Mouse (Mus musculus): ENCODE data around the gene Ptpa. TPM values are rescaled to one million over a fixed set of nuclear protein-coding genes. Genes with fewer than 3 reads are reported as not detected.

The Ptpa gene
- polyA plus RNA-seq, 1 experiment from 2014 or later = 129 TPM

- Histone ChIP-seq H3K4me1 (replicated peaks) (peaks cover 31% of the 10 kb centered on the region), H3K9ac (no peak overlapping the region), H3K27me3 (peaks cover 75% of the 10 kb centered on the region), H3K36me3 (replicated peaks) (no peaks in the 10 kb centered on the region), H3K4me3 (replicated peaks) (no peak overlapping the region), H3K9me3 (replicated peaks) (no peaks in the 10 kb centered on the region), H3K27ac (replicated peaks) (no peak overlapping the region), H3K4me2 (no peak overlapping the region)
- 67% methylated on average over 7 of the region's 7 CpGs for WGBS (ENCODE audit: insufficient replicate concordance)
- no peak for ATAC-seq (ENCODE audit: insufficient read depth)
These were observed 59.6 kb downstream of the Ptpa start for GRCm38 (mm10) chr2:30475457-30475856.

- H3K4me1 ChIP-seq (replicated peaks) = peaks cover 26% of the 10 kb centered on the region
- H3K4me3 ChIP-seq (replicated peaks) = no peak overlapping the region
- no peak overlapping the region for H3K9ac ChIP-seq
- 65% methylated on average over 2 of the region's 2 CpGs for WGBS (ENCODE audit: insufficient replicate concordance)
- H3K4me2 ChIP-seq = no peak overlapping the region
- no peak overlapping the region for H3K27ac ChIP-seq (replicated peaks)
- no peaks in the 10 kb centered on the region for H3K9me3 ChIP-seq (replicated peaks)
- no peaks in the 10 kb centered on the region for H3K36me3 ChIP-seq (replicated peaks)
- no peak for ATAC-seq (ENCODE audit: insufficient read depth)
- H3K27me3 ChIP-seq = peaks cover 67% of the 10 kb centered on the region
These were observed 60.4 kb downstream of the Ptpa start for GRCm38 (mm10) chr2:30476241-30476640.

GRCm38 (mm10) chr2:30478526-30478925 lies 62.7 kb downstream of the Ptpa start:
- no peak overlapping the region for H3K9ac ChIP-seq
- H3K4me1 ChIP-seq (replicated peaks) = peaks cover 12% of the 10 kb centered on the region
- no peak overlapping the region for H3K4me3 ChIP-seq (replicated peaks)
- no peak overlapping the region for H3K4me2 ChIP-seq
- no peaks in the 10 kb centered on the region for H3K36me3 ChIP-seq (replicated peaks)
- peaks cover 48% of the 10 kb centered on the region for H3K27me3 ChIP-seq
- H3K27ac ChIP-seq (replicated peaks) = no peak overlapping the region
- WGBS (ENCODE audit: insufficient replicate concordance) = 52% methylated on average over 1 of the region's 1 CpGs
- no peak for ATAC-seq (ENCODE audit: insufficient read depth)
- H3K9me3 ChIP-seq (replicated peaks) = no peaks in the 10 kb centered on the region

- H3K4me2 ChIP-seq = no peak overlapping the region
- no peaks in the 10 kb centered on the region for H3K9me3 ChIP-seq (replicated peaks)
- H3K9ac ChIP-seq = no peak overlapping the region
- no peak overlapping the region for H3K27ac ChIP-seq (replicated peaks)
- H3K4me3 ChIP-seq (replicated peaks) = no peak overlapping the region
- H3K36me3 ChIP-seq (replicated peaks) = no peaks in the 10 kb centered on the region
- no peak for ATAC-seq (ENCODE audit: insufficient read depth)
- WGBS (ENCODE audit: insufficient replicate concordance) = 19% methylated on average over 7 of the region's 7 CpGs
- H3K4me1 ChIP-seq (replicated peaks) = no peaks in the 10 kb centered on the region
- peaks cover 2% of the 10 kb centered on the region; the same call in 1 of the 2 replicates for H3K27me3 ChIP-seq
These were observed 71.8 kb downstream of the Ptpa start for GRCm38 (mm10) chr2:30487597-30487996.

GRCm38 (mm10) chr2:30490384-30490783 lies 74.5 kb downstream of the Ptpa start:
- Histone ChIP-seq H3K27ac (replicated peaks) (no peak overlapping the region), H3K4me3 (replicated peaks) (no peak overlapping the region), H3K4me1 (replicated peaks) (no peaks in the 10 kb centered on the region), H3K4me2 (no peak overlapping the region), H3K9me3 (replicated peaks) (no peaks in the 10 kb centered on the region), H3K36me3 (replicated peaks) (no peaks in the 10 kb centered on the region), H3K9ac (no peak overlapping the region), H3K27me3 (no peaks in the 10 kb centered on the region)
- WGBS (ENCODE audit: insufficient replicate concordance) = 45% methylated on average over 2 of the region's 2 CpGs
- no peak for ATAC-seq (ENCODE audit: insufficient read depth)

GRCm38 (mm10) chr2:30495000-30495908 lies 79.4 kb downstream of the Ptpa start:
- Histone ChIP-seq H3K4me3 (replicated peaks) (no peak overlapping the region), H3K27me3 (no peaks in the 10 kb centered on the region), H3K4me2 (0 out of 2 replicates have a peak overlapping the region, but pooled peaks have one; percentile 57), H3K9ac (no peak overlapping the region), H3K4me1 (replicated peaks) (peaks cover 8% of the 10 kb centered on the region; the same call in 1 of the 2 replicates), H3K36me3 (replicated peaks) (no peaks in the 10 kb centered on the region), H3K27ac (replicated peaks) (no peak overlapping the region), H3K9me3 (replicated peaks) (no peaks in the 10 kb centered on the region)
- ATAC-seq (ENCODE audit: insufficient read depth) = peak; percentile 30; the same call in 1 of the 2 replicates
- WGBS (ENCODE audit: insufficient replicate concordance) = 68% methylated on average over 8 of the region's 8 CpGs

- Histone ChIP-seq H3K4me3 (replicated peaks) (peak overlapping the region; percentile 23; the same call in 1 of the 2 replicates), H3K9ac (no peak overlapping the region)
These were observed 80.3 kb downstream of the Ptpa start for GRCm38 (mm10) chr2:30495909-30496861.

More at GRCm38 (mm10) chr2:30495909-30496861, 80.3 kb downstream of the Ptpa start:
- 23% methylated on average over 22 of the region's 22 CpGs for WGBS (ENCODE audit: insufficient replicate concordance)
- peaks cover 8% of the 10 kb centered on the region; the same call in 1 of the 2 replicates for H3K4me1 ChIP-seq (replicated peaks)
- H3K27ac ChIP-seq (replicated peaks) = no peak overlapping the region
- no peaks in the 10 kb centered on the region for H3K9me3 ChIP-seq (replicated peaks)
- H3K36me3 ChIP-seq (replicated peaks) = no peaks in the 10 kb centered on the region
- ATAC-seq (ENCODE audit: insufficient read depth) = peak; percentile 78
- no peaks in the 10 kb centered on the region for H3K27me3 ChIP-seq
- H3K4me2 ChIP-seq = peak overlapping the region; percentile 57

Small RNAs within 50 kb of the gene (microRNA-seq; reads per million reads assigned to microRNA genes)
- not detected for gene Gm47292

Other genes with a start within 250 kb of the Ptpa start
- gene Endog, start 244.5 kb upstream of the Ptpa start, polyA plus RNA-seq (2015; fragmentation: Nextera tagmentation; extraction: Ambion mirVana) = 17.9 and 22.1 TPM in 2 replicates
- gene Spout1, start 237.6 kb upstream of the Ptpa start, polyA plus RNA-seq (2015; fragmentation: Nextera tagmentation; extraction: Ambion mirVana) = 24.9 and 27.3 TPM in 2 replicates
- 11.7 and 13.9 TPM in 2 replicates for gene Kyat1, start 210.2 kb upstream of the Ptpa start, polyA plus RNA-seq (2015; fragmentation: Nextera tagmentation; extraction: Ambion mirVana)
- gene Lrrc8a, start 178.3 kb upstream of the Ptpa start, polyA plus RNA-seq (2015; fragmentation: Nextera tagmentation; extraction: Ambion mirVana) = 10.5 and 11.6 TPM in 2 replicates
- 0.10 and 0.16 TPM in 2 replicates for gene Gm28035, start 175.5 kb upstream of the Ptpa start, polyA plus RNA-seq (2015; fragmentation: Nextera tagmentation; extraction: Ambion mirVana)
- gene Phyhd1, start 149.8 kb upstream of the Ptpa start, polyA plus RNA-seq (2015; fragmentation: Nextera tagmentation; extraction: Ambion mirVana) = 13.0 and 15.7 TPM in 2 replicates
- not detected in 2 replicates for gene Gm28038, start 135.0 kb upstream of the Ptpa start, polyA plus RNA-seq (2015; fragmentation: Nextera tagmentation; extraction: Ambion mirVana)
- gene Dolk, start 129.7 kb upstream of the Ptpa start, polyA plus RNA-seq (2015; fragmentation: Nextera tagmentation; extraction: Ambion mirVana) = 12.0 and 14.3 TPM in 2 replicates
- 13.6 and 14.0 TPM in 2 replicates for gene Nup188, start 129.6 kb upstream of the Ptpa start, polyA plus RNA-seq (2015; fragmentation: Nextera tagmentation; extraction: Ambion mirVana)
- gene Sh3glb2, start 56.7 kb upstream of the Ptpa start, polyA plus RNA-seq (2015; fragmentation: Nextera tagmentation; extraction: Ambion mirVana) = 18.9 and 20.4 TPM in 2 replicates
- 7.5 and 7.7 TPM in 2 replicates for gene Miga2, start 51.8 kb upstream of the Ptpa start, polyA plus RNA-seq (2015; fragmentation: Nextera tagmentation; extraction: Ambion mirVana)
- gene Dolpp1, start 23.8 kb upstream of the Ptpa start, polyA plus RNA-seq (2015; fragmentation: Nextera tagmentation; extraction: Ambion mirVana) = 16.6 and 19.1 TPM in 2 replicates
- gene Crat, start 226 bp upstream of the Ptpa start, polyA plus RNA-seq (2015; fragmentation: Nextera tagmentation; extraction: Ambion mirVana) = 24.3 and 29.0 TPM in 2 replicates
- gene Ier5l, start 58.2 kb downstream of the Ptpa start, polyA plus RNA-seq (2015; fragmentation: Nextera tagmentation; extraction: Ambion mirVana) = 0.06 and 0.16 TPM in 2 replicates
- gene Cstad, start 179.0 kb downstream of the Ptpa start, polyA plus RNA-seq (2015; fragmentation: Nextera tagmentation; extraction: Ambion mirVana) = not detected in 2 replicates